Mouse (Mus musculus) thymus, adult 2 months (tissue): Measurements from ENCODE around the gene Slc25a13.

ENCODE experiments used
- CTCF ChIP-seq: fragments of 200-500 bp; IDR thresholded peaks from 2 replicates; pipeline ENCODE4 v1.5.1; 2012; ENCODE audit warnings: mild to moderate bottlenecking, control low read depth, low read length, moderate library complexity, borderline replicate concordance; ENCODE audit not compliant: control insufficient read depth, poor library complexity, insufficient read depth; ENCODE audit errors: extremely low read depth
- POLR2A ChIP-seq: fragments of 200-500 bp; IDR thresholded peaks from 2 replicates; pipeline ENCODE4 v1.6.1; 2012; ENCODE audit warnings: mild to moderate bottlenecking, low read length, control low read depth, moderate library complexity; ENCODE audit not compliant: control insufficient read depth, poor library complexity, insufficient read depth; ENCODE audit errors: extremely low read depth

DNA sequence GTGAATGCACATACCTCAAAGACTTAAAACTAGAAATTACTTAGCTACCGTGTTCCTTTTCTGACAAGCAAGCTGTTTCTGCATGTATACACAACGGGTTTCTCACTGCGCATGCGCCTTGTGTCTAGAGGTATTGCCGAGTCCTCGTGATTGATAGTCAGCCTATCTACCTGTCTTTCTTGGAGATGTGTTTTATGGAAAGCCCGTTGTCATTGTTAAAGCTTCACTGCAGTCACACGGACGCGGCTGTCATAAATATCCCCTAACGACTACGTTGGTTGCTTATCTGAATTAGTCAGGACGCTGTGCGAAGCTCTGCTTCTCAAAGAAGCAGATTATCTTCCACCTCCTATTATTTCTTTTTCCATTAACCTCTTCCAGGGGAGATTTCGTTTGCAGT is 201.4 kb downstream of the Slc25a13 start:
- TF ChIP-seq CTCF (no peak), POLR2A (no peak)
